Mouse (Mus musculus) liver, embryonic 16.5 days (tissue): ENCODE results near the gene Pcdh7. TPM values are rescaled to one million over a fixed set of nuclear protein-coding genes. Genes with fewer than 3 reads are reported as not detected.

Experiments used
- ATAC-seq: fragments of 200-750 bp; cut with Nextera tagmentation; 2 replicates; pipeline ENCODE4 v1.8.0; 2017; ENCODE audit warnings: low read depth, mild to moderate bottlenecking, moderate number of reproducible peaks, moderate library complexity
- H3K27ac ChIP-seq: fragments of 300-500 bp; sonication (generic); 2 replicates; pipeline ENCODE4 v1.5.1; 2014; ENCODE audit warnings: mild to moderate bottlenecking, low read length
- H3K27me3 ChIP-seq: fragments of 300-500 bp; sonication (generic); 2 replicates; pipeline ENCODE4 v1.6.1; 2014; ENCODE audit warnings: low read depth, low read length, mixed read lengths; ENCODE audit not compliant: control insufficient read depth, insufficient read depth
- H3K36me3 ChIP-seq: fragments of 300-500 bp; sonication (generic); 2 replicates; pipeline ENCODE4 v1.6.1; 2014; ENCODE audit warnings: mild to moderate bottlenecking; ENCODE audit not compliant: control insufficient read depth, insufficient read depth
- H3K4me1 ChIP-seq: fragments of 300-500 bp; sonication (generic); 2 replicates; pipeline ENCODE4 v1.6.1; 2014; ENCODE audit warnings: low read depth, low read length, mixed read lengths; ENCODE audit not compliant: control insufficient read depth
- H3K4me2 ChIP-seq: fragments of 300-500 bp; sonication (generic); 2 replicates; pipeline ENCODE4 v1.6.1; 2014; ENCODE audit warnings: low read depth, low read length, mixed read lengths
- H3K4me3 ChIP-seq: fragments of 300-500 bp; sonication (generic); 2 replicates; pipeline ENCODE4 v1.5.1; 2014; ENCODE audit warnings: low read depth, mild to moderate bottlenecking, low read length
- H3K9ac ChIP-seq: fragments of 300-500 bp; sonication (generic); 2 replicates; pipeline ENCODE4 v1.6.1; 2014; ENCODE audit warnings: low read depth, low read length
- H3K9me3 ChIP-seq: fragments of 300-500 bp; sonication (generic); replicated peaks from 2 replicates; pipeline ENCODE4 v1.6.1; 2016; ENCODE audit warnings: low read length; ENCODE audit not compliant: control insufficient read depth
- WGBS: fragments of 180-500 bp; shearing (Covaris S2); extraction: QIAGEN DNeasy Blood & Tissue Kit; methylation state at CpG from one replicate; pipeline ENCODE4 v1.1.7; 2014; ENCODE audit not compliant: insufficient replicate concordance; 5-methylcytosine and 5-hydroxymethylcytosine counted together
- polyA plus RNA-seq: library from polyadenylated mRNA; unstranded; fragments of >200 nt; fragmentation: Nextera tagmentation; extraction: Ambion mirVana; gene quantifications from 2 replicates; pipeline ENCODE4 v1.2.1, GENCODE M21; 2015

Gene Pcdh7
- polyA plus RNA-seq, 1 experiment from 2014 or later, result 0.31 TPM

DNA sequence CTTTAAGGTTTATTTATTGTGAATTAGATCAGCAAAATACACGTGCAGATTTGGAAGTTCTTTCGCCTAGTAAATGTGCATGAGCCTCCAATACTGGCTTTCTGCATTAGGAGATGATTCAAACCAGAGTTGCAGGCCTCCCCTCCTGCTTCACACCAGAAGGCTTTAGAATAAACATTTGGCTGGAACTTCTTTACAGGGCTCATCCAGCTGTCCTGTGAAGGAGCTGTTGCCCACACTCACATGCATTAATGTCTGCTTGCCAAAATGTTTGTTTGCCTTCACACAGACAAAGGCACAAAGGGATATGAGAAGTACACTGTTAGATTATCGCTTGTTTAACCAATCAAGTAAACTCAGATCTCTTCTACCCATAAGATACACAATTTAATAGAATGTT, 129.7 kb downstream of the Pcdh7 start:
- no peak overlapping the region for H3K27ac ChIP-seq
- no peaks in the 10 kb centered on the region for H3K9me3 ChIP-seq
- no peaks in the 10 kb centered on the region for H3K27me3 ChIP-seq
- no peak overlapping the region for H3K4me3 ChIP-seq
- no peaks in the 10 kb centered on the region for H3K4me1 ChIP-seq
- 53% methylated on average over 3 of the region's 3 CpGs for WGBS
- H3K9ac ChIP-seq, result no peak overlapping the region
- no peak for ATAC-seq
- H3K36me3 ChIP-seq, result no peaks in the 10 kb centered on the region
- no peak overlapping the region for H3K4me2 ChIP-seq

DNA sequence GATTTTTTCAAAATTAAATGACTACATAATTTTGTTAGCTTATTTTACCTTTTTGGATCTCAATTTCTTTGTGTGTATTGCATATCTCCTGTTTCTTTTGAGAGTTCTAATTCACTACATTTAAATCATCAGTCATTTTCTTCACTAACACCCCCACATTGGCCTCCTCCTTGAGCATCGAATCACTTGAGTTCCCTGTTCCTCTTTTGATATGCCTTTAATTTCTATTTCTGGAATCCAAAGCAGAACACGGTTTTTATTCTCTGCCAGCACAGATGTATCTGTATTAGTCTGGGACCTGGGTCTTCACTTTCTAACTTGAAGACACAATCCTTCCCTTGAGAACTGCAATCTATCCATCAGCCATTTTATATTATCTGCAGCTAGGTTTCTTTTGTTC, 132.3 kb downstream of the Pcdh7 start:
- no peak overlapping the region for H3K27ac ChIP-seq
- no peak for ATAC-seq
- 30% methylated on average over 2 of the region's 2 CpGs for WGBS

DNA sequence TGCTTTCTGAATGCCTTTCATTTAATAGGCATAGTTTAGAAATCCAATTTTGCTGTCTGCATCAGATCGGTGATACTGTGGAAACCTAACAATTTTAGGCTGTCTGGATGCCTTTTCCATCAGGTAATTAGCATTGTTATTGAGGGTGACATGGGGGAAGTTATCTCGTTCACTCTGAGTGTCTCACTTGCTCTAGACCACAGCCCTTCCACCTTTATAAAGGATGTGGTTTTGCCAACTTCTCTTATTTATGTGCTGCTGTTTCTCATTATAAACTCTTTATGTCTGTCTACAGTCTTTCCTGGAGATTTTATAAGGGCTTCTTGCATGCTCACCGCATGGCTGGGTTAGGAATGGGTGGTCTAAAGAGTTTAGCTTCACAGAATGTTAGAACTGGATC, 139.5 kb downstream of the Pcdh7 start:
- ATAC-seq, result no peak
- Histone ChIP-seq H3K4me1 (no peaks in the 10 kb centered on the region), H3K27me3 (no peaks in the 10 kb centered on the region), H3K27ac (no peak overlapping the region), H3K4me3 (no peak overlapping the region), H3K9ac (no peak overlapping the region), H3K9me3 (no peaks in the 10 kb centered on the region), H3K4me2 (no peak overlapping the region), H3K36me3 (no peaks in the 10 kb centered on the region)
- WGBS, result 21% methylated on average over 3 of the region's 3 CpGs

More for the DNA sequence above, 132.3 kb downstream of the Pcdh7 start:
- Histone ChIP-seq H3K9ac (no peak overlapping the region), H3K4me2 (no peak overlapping the region), H3K4me1 (no peaks in the 10 kb centered on the region), H3K36me3 (no peaks in the 10 kb centered on the region), H3K9me3 (no peaks in the 10 kb centered on the region), H3K4me3 (no peak overlapping the region), H3K27me3 (no peaks in the 10 kb centered on the region)

GRCm38 (mm10) chr5:57864254-57864653, 146.5 kb downstream of the Pcdh7 start:
- H3K4me2 ChIP-seq, result no peak overlapping the region
- ATAC-seq, result no peak
- WGBS, result 63% methylated on average over 3 of the region's 3 CpGs

GRCm38 (mm10) chr5:57865256-57865655, 147.5 kb downstream of the Pcdh7 start:
- no peaks in the 10 kb centered on the region for H3K27me3 ChIP-seq
- no peaks in the 10 kb centered on the region for H3K36me3 ChIP-seq
- H3K27ac ChIP-seq, result no peak overlapping the region
- ATAC-seq, result no peak
- H3K4me3 ChIP-seq, result no peak overlapping the region
- 67% methylated on average over 3 of the region's 3 CpGs for WGBS
- H3K9me3 ChIP-seq, result no peaks in the 10 kb centered on the region
- no peak overlapping the region for H3K4me2 ChIP-seq
- no peaks in the 10 kb centered on the region; the same call in 1 of the 2 replicates for H3K4me1 ChIP-seq
- H3K9ac ChIP-seq, result no peak overlapping the region

More at GRCm38 (mm10) chr5:57864254-57864653, 146.5 kb downstream of the Pcdh7 start:
- no peaks in the 10 kb centered on the region; the same call in 1 of the 2 replicates for H3K4me1 ChIP-seq
- no peak overlapping the region for H3K4me3 ChIP-seq
- H3K9ac ChIP-seq, result no peak overlapping the region
- H3K27ac ChIP-seq, result no peak overlapping the region
- H3K9me3 ChIP-seq, result no peaks in the 10 kb centered on the region
- no peaks in the 10 kb centered on the region for H3K27me3 ChIP-seq
- H3K36me3 ChIP-seq, result no peaks in the 10 kb centered on the region

GRCm38 (mm10) chr5:57866097-57866496, 148.3 kb downstream of the Pcdh7 start:
- no peak overlapping the region for H3K27ac ChIP-seq
- H3K9ac ChIP-seq, result no peak overlapping the region
- no peak overlapping the region for H3K4me3 ChIP-seq
- 24% methylated on average over 1 of the region's 1 CpGs for WGBS
- H3K4me1 ChIP-seq, result no peaks in the 10 kb centered on the region; the same call in 1 of the 2 replicates
- ATAC-seq, result no peak
- no peaks in the 10 kb centered on the region for H3K27me3 ChIP-seq
- no peak overlapping the region for H3K4me2 ChIP-seq
- H3K36me3 ChIP-seq, result no peaks in the 10 kb centered on the region
- no peaks in the 10 kb centered on the region for H3K9me3 ChIP-seq

DNA sequence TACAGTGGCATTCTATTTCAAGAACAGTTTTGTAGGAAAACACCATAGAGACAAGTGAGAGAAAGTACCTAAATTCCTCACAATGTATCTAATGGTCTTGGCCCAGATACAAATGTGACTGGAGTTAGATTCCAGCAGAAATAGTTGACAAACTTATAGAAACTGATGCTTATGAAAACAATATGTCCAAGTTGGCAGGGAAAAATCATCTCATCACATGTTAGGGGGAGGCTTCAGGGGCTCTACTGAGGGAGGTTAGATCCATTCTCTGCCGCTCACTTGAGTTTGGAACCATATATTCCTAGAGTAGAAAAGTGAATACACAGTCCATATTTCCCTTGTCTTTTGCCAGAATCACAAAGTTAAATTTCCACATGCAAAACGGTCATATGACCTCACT, 150.1 kb downstream of the Pcdh7 start:
- no peak overlapping the region for H3K4me2 ChIP-seq
- H3K36me3 ChIP-seq, result no peaks in the 10 kb centered on the region
- H3K4me3 ChIP-seq, result no peak overlapping the region

GRCm38 (mm10) chr5:57868702-57869101, 150.9 kb downstream of the Pcdh7 start:
- Histone ChIP-seq H3K4me2 (no peak overlapping the region), H3K4me3 (no peak overlapping the region), H3K27me3 (no peaks in the 10 kb centered on the region), H3K36me3 (no peaks in the 10 kb centered on the region), H3K4me1 (no peaks in the 10 kb centered on the region; the same call in 1 of the 2 replicates), H3K9ac (no peak overlapping the region), H3K27ac (no peak overlapping the region), H3K9me3 (no peaks in the 10 kb centered on the region)
- WGBS, result 52% methylated on average over 4 of the region's 4 CpGs
- no peak for ATAC-seq

More for the DNA sequence above, 150.1 kb downstream of the Pcdh7 start:
- Histone ChIP-seq H3K9ac (no peak overlapping the region), H3K27ac (no peak overlapping the region), H3K4me1 (no peaks in the 10 kb centered on the region; the same call in 1 of the 2 replicates), H3K9me3 (no peaks in the 10 kb centered on the region), H3K27me3 (no peaks in the 10 kb centered on the region)
- WGBS, result 53% methylated on average over 2 of the region's 2 CpGs
- no peak for ATAC-seq

DNA sequence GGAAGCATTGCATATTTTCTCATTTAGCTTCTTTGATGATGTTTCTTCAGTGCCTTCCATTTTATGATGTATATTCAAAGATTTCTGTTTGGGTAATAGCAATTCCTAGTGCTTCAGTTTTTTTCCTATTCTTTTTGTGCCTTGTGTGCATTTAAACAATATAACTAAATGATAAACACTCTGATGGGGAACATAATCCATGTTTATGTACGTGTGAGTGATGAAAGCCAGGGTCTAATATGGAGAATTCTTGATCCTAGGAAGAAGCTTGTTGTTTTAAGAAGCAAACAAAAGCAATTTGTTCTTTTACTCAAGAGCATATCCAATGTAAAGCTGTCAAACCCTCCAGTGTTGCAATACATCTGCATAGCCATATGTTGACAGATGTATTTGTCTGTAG, 153.0 kb downstream of the Pcdh7 start:
- no peak overlapping the region for H3K9ac ChIP-seq
- no peaks in the 10 kb centered on the region; the same call in 1 of the 2 replicates for H3K4me1 ChIP-seq
- no peaks in the 10 kb centered on the region for H3K9me3 ChIP-seq
- no peak overlapping the region for H3K27ac ChIP-seq
- no peak for ATAC-seq
- no peak overlapping the region for H3K4me3 ChIP-seq
- H3K36me3 ChIP-seq, result no peaks in the 10 kb centered on the region
- no peaks in the 10 kb centered on the region for H3K27me3 ChIP-seq
- H3K4me2 ChIP-seq, result no peak overlapping the region
- WGBS, result 54% methylated on average over 1 of the region's 1 CpGs
